Mouse (Mus musculus) lung, postnatal 0 days (tissue): ENCODE results near the gene Dst. TPM values are rescaled to one million over a fixed set of nuclear protein-coding genes. Genes with fewer than 3 reads are reported as not detected.

ENCODE experiments used
- ATAC-seq: fragments of 200-750 bp; cut with Nextera tagmentation; 2 replicates; pipeline ENCODE4 v1.8.0; 2017; ENCODE audit warnings: moderate library complexity
- DNase-seq: peaks from one replicate; pipeline ENCODE4 v3.0.0-alpha.2; 2016; ENCODE audit warnings: low spot score
- H3K27ac ChIP-seq: fragments of 300-500 bp; sonication (generic); 2 replicates; pipeline ENCODE4 v1.5.1; 2014; ENCODE audit warnings: antibody characterized with exemption, mild to moderate bottlenecking, low read length, mixed read lengths
- H3K27me3 ChIP-seq: fragments of 300-500 bp; sonication (generic); replicated peaks from 2 replicates; pipeline ENCODE4 v1.6.1; 2014; ENCODE audit warnings: low read length, mixed read lengths; ENCODE audit not compliant: insufficient read depth
- H3K36me3 ChIP-seq: fragments of 300-500 bp; sonication (generic); 2 replicates; pipeline ENCODE4 v1.6.1; 2014; ENCODE audit warnings: low read length, mixed read lengths; ENCODE audit not compliant: insufficient read depth
- H3K4me1 ChIP-seq: fragments of 300-500 bp; sonication (generic); 2 replicates; pipeline ENCODE4 v1.6.1; 2014; ENCODE audit warnings: antibody characterized with exemption, low read depth, low read length, mixed read lengths; ENCODE audit not compliant: insufficient read depth
- H3K4me2 ChIP-seq: fragments of 300-500 bp; sonication (generic); replicated peaks from 2 replicates; pipeline ENCODE4 v1.6.1; 2014; ENCODE audit warnings: low read depth, mild to moderate bottlenecking, low read length, moderate library complexity, mixed read lengths
- H3K4me3 ChIP-seq: fragments of 300-500 bp; sonication (generic); 2 replicates; pipeline ENCODE4 v1.5.1; 2014; ENCODE audit warnings: low read depth, low read length
- H3K9ac ChIP-seq: fragments of 300-500 bp; sonication (generic); replicated peaks from 2 replicates; pipeline ENCODE4 v1.6.1; 2014; ENCODE audit warnings: low read depth, mild to moderate bottlenecking
- H3K9me3 ChIP-seq: fragments of 300-500 bp; sonication (generic); 2 replicates; pipeline ENCODE4 v1.6.1; 2016; ENCODE audit warnings: low read length, mixed read lengths
- CTCF ChIP-seq: IDR thresholded peaks from 2 replicates; pipeline ENCODE4 v1.5.1; 2016; ENCODE audit warnings: antibody characterized with exemption, mild to moderate bottlenecking
- EP300 ChIP-seq: IDR thresholded peaks from 2 replicates; pipeline ENCODE4 v1.6.1; 2016; ENCODE audit warnings: antibody characterized with exemption, mild to moderate bottlenecking, control low read depth
- WGBS: fragments of 180-500 bp; shearing (Covaris S2); extraction: QIAGEN DNeasy Blood & Tissue Kit; methylation state at CpG from one replicate; pipeline ENCODE4 v1.1.7; 2014; 5-methylcytosine and 5-hydroxymethylcytosine counted together
- polyA plus RNA-seq: library from polyadenylated mRNA; unstranded; fragments of >200 nt; fragmentation: Nextera tagmentation; extraction: Ambion mirVana; gene quantifications from 2 replicates; pipeline ENCODE4 v1.2.1, GENCODE M21; 2015

The Dst gene
- polyA plus RNA-seq, 1 experiment from 2014 or later, result 18.1 TPM

DNA sequence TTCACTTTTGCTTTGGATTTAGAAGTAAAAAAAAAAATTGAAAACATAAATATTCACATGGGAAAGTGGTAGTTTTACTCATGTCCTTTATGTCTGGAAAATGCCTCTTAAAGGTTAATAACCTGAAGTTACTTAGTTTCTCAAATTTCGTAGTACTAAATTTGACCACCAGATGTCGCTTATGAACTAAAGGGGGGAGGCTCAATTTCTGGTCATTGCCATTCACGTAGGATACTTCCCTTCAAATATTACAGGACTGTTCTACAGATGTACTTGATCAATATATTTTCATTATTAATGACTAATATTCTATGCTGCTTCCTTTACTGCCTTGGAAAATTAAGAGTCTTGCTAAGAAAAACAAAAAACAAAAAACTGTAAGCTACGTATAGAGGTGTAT, 293.5 kb downstream of the Dst start:
- WGBS, result 36% methylated on average over 4 of the region's 4 CpGs
- H3K9ac ChIP-seq, result no peak overlapping the region
- no peaks in the 10 kb centered on the region for H3K4me1 ChIP-seq
- 0 out of 2 replicates have a peak, but pooled peaks cover 11% of the 10 kb centered on the region for H3K36me3 ChIP-seq
- ATAC-seq (no peak), DNase-seq (peak; percentile 59)
- H3K4me3 ChIP-seq, result no peak overlapping the region
- H3K27ac ChIP-seq, result no peak overlapping the region
- no peak overlapping the region for H3K4me2 ChIP-seq
- H3K27me3 ChIP-seq, result no peaks in the 10 kb centered on the region
- no peaks in the 10 kb centered on the region for H3K9me3 ChIP-seq
- TF ChIP-seq CTCF, result peak; percentile 68
- no peak for TF ChIP-seq EP300

GRCm38 (mm10) chr1:34211704-34212103, 303.7 kb downstream of the Dst start:
- Histone ChIP-seq H3K9me3 (no peaks in the 10 kb centered on the region), H3K4me3 (no peak overlapping the region), H3K27me3 (no peaks in the 10 kb centered on the region), H3K4me1 (no peaks in the 10 kb centered on the region), H3K27ac (no peak overlapping the region), H3K9ac (no peak overlapping the region), H3K4me2 (no peak overlapping the region), H3K36me3 (no peaks in the 10 kb centered on the region)
- WGBS, result 76% methylated on average over 3 of the region's 3 CpGs
- ATAC-seq (no peak), DNase-seq (no peak)
- TF ChIP-seq CTCF, result no peak
- no peak for TF ChIP-seq EP300

DNA sequence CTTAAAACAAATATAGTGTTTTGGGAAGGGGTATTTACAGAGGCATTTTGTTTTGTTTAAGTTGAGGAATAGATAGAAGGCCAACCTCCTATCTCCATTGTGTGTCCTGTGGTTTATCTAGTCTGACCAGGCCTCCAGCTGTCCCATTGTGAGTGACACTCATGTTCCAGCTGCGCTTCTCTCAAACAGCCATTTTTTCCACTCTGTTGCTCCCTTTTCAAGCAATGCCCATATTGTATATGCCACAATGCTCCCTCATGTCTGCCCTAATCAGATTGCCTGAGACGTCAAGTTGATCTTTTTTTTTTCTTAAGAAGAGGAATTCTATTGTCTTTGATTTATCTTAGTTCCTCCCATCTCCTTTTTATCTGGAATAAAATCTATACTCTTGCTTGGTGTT, 308.4 kb downstream of the Dst start:
- H3K27me3 ChIP-seq, result no peaks in the 10 kb centered on the region
- no peak for ATAC-seq
- H3K36me3 ChIP-seq, result no peaks in the 10 kb centered on the region

DNA sequence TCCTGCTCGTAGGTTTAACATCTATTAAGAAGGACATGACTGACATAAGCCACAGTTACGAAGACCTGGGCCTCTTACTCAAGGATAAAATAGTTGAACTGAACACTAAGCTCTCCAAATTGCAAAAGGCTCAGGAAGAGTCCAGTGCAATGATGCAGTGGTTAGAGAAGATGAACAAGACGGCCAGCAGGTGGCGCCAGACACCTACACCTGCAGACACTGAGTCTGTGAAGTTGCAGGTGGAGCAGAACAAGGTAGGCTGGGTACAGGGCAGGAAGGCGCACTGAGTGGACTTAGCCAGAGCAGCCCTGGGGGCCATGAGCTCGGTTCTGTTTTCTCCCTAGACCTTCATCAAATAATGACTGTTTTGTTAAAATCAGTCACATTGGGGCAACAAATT, 310.3 kb downstream of the Dst start:
- TF ChIP-seq CTCF, result peak; percentile 98
- no peak for TF ChIP-seq EP300
- H3K36me3 ChIP-seq, result no peaks in the 10 kb centered on the region
- no peaks in the 10 kb centered on the region for H3K4me1 ChIP-seq
- no peaks in the 10 kb centered on the region for H3K27me3 ChIP-seq
- H3K27ac ChIP-seq, result no peak overlapping the region
- no peak overlapping the region for H3K9ac ChIP-seq
- peak; percentile 75 for ATAC-seq
- 26% methylated on average over 6 of the region's 6 CpGs for WGBS
- no peaks in the 10 kb centered on the region for H3K9me3 ChIP-seq
- H3K4me2 ChIP-seq, result no peak overlapping the region
- H3K4me3 ChIP-seq, result no peak overlapping the region
- peak; percentile 82 for DNase-seq

More for the DNA sequence above, 308.4 kb downstream of the Dst start:
- TF ChIP-seq CTCF (no peak), EP300 (no peak)
- H3K9ac ChIP-seq, result no peak overlapping the region
- no peak overlapping the region for H3K4me3 ChIP-seq
- H3K4me2 ChIP-seq, result no peak overlapping the region
- no peak overlapping the region for H3K27ac ChIP-seq
- H3K4me1 ChIP-seq, result no peaks in the 10 kb centered on the region
- 61% methylated on average over 2 of the region's 2 CpGs for WGBS
- H3K9me3 ChIP-seq, result no peaks in the 10 kb centered on the region
- no peak for DNase-seq

- no peak for TF ChIP-seq CTCF
- no peak for TF ChIP-seq EP300
- H3K36me3 ChIP-seq, result no peaks in the 10 kb centered on the region
- no peak for ATAC-seq
- H3K4me2 ChIP-seq, result no peak overlapping the region
- whole genome bisulfite sequencing, result 60% methylated on average over 9 of the region's 9 CpGs
- DNase-seq, result no peak
- no peaks in the 10 kb centered on the region for H3K9me3 ChIP-seq
- no peaks in the 10 kb centered on the region for H3K4me1 ChIP-seq
- H3K4me3 ChIP-seq, result no peak overlapping the region
- no peak overlapping the region for H3K9ac ChIP-seq
- no peaks in the 10 kb centered on the region for H3K27me3 ChIP-seq
- H3K27ac ChIP-seq, result no peak overlapping the region
Measured at GRCm38 (mm10) chr1:34218801-34219200, 310.8 kb downstream of the Dst start.

GRCm38 (mm10) chr1:34220094-34220601, 312.1 kb downstream of the Dst start:
- Histone ChIP-seq H3K4me1 (no peaks in the 10 kb centered on the region), H3K4me3 (no peak overlapping the region), H3K4me2 (no peak overlapping the region), H3K9me3 (no peaks in the 10 kb centered on the region), H3K36me3 (no peaks in the 10 kb centered on the region), H3K27ac (no peak overlapping the region), H3K27me3 (no peaks in the 10 kb centered on the region), H3K9ac (no peak overlapping the region)
- DNase-seq (no peak), ATAC-seq (no peak)
- WGBS, result 82% methylated on average over 11 of the region's 11 CpGs
- TF ChIP-seq CTCF, result no peak

- Histone ChIP-seq H3K9me3 (no peaks in the 10 kb centered on the region), H3K4me3 (no peak overlapping the region), H3K4me1 (no peaks in the 10 kb centered on the region), H3K36me3 (no peaks in the 10 kb centered on the region), H3K27ac (no peak overlapping the region), H3K4me2 (no peak overlapping the region), H3K27me3 (no peaks in the 10 kb centered on the region), H3K9ac (no peak overlapping the region)
- 66% methylated on average over 11 of the region's 11 CpGs for WGBS
- TF ChIP-seq EP300, result no peak
- TF ChIP-seq CTCF, result no peak
- DNase-seq (peak; percentile 18), ATAC-seq (peak; percentile 48; the same call in 1 of the 2 replicates)
Measured at GRCm38 (mm10) chr1:34223866-34224265, 315.8 kb downstream of the Dst start.
